Mouse (Mus musculus): ENCODE results near the gene Capza2.
A peak's percentile ranks its signal among the peaks of the same experiment; 100 is the strongest.

Gene Capza2

DNA sequence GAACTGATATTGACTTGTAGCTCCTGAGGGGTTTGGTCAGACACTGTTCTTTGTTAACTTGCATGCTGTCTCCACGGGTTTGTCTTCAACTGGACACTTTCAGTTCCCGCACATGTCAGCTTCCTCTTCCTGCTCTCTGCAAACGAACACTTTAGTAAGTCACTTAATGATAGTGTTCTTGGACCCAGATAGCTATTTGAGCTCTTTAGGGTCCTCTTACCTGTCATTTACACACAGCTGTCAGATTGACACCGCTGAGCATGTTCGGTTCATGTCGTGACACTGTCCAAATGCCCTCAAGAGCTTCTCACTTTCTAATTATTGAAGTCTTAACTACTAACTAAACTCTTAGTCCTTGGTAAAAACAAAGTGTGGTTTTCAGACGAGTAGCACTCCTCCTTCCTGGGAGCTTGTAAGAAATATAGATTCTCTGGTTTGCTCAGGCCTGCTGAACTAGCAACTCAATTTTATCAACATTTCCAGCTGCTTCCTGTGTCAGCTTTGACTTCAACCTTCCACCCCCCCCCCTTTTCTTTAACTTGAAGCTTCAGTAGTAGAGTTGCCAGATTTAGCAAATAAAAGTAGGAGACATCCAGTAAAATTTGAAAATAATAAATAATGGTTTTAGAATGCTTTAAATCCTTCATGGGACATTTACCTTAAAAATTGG, at the start of gene Capza2:
Capza2 (plus strand) TSS at position 620 of the 670 bp plus-strand sequence.
- no peak for DNase-seq (ENCODE audit: low spot score in 2 of 2)

DNA sequence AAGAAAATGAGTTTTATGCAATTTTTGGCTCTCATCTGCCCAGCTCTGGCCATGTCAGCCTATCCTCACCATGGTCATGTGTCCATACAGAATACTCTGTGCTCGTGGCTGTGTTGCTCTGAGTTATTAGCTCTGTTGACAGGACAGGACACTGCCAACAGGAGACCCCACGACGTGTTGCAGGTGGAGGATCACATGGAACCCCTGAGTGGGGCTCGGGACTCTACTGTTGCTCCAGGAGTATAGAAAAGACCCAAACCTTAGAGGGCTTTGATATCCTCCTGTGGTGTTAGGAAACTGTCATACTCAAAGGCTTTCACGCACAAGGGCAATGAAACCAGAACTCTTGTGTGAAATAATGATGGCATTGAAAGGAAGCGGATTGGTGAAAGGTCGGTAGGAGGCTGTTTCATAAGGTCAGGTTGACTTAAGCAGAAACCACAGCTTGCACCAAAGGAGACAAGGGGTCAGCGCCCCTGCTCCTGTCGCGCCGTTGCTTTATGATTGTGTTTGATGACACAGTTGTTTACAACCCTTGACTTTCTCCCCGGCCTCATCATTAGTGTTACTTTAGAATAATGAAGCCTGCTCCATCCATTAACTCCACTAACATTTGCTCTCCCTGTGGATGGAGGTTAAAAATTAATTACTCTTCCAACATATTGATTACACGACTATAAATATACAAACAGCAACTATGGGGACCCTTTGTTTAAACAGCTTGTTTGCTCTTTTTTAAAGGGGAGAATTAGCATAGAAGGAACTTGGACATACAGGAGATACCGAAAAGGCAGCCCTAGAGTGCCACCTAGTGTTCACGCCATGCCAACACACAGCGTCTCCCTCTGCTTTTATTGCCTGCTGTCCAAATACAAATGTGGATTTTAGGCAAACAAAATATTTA, 46.7 kb upstream of the Capza2 start:
- peak; percentile 62 to 78 for DNase-seq (ENCODE audit: low spot score in 2 of 2)

DNA sequence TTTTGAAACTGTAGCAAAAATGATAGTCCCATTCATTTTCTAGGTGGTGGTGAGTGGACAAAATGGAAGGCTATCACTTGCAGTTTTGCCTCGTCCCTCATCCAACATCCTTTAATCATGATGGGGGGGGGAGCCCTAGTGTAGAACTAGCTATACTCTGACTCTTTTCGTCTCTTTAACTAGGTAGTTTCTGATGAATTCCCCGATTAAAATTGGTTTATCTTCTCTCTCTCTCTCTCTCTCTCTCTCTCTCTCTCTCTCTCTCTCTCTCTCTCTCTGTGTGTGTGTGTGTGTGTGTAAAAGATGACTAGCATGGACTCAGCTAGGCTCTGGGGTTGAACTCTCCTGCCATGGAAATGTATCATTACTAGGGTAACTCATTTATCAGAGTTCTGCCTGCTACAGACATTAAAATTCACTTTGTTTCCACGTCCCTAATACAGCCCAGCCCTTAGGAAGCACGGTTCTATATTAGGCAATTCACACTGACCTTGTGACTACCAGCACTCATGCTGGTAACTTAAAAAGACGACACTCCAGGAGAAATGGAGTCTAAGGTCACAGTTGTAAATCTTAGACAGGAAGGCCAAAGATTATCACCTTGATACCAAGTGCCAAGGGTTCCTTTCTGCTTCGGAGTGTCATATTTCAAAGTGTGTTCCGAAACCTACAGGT, 45.9 kb upstream of the Capza2 start:
- DNase-seq (ENCODE audit: low spot score in 2 of 2): no peak

DNA sequence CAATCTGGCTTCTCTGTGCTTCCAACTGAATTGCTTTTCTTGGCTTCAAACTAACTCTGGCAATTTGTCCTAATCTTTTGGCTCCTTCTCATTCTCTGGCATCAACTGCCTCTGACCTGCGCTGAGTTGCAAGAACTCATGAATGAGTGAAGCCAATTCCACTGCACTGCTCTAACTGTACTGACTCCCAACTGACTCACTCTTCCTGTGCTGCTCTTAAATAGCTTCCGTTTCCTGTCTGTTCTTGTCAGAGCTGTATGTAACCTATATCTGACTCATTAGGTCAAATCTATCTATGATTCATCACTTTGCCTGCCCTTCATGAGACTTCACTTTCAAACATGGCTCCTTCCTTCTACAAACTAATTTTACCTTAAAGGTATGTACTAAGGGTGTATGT, 42.1 kb upstream of the Capza2 start:
- no peak for DNase-seq (ENCODE audit: low spot score in 2 of 2)

DNA sequence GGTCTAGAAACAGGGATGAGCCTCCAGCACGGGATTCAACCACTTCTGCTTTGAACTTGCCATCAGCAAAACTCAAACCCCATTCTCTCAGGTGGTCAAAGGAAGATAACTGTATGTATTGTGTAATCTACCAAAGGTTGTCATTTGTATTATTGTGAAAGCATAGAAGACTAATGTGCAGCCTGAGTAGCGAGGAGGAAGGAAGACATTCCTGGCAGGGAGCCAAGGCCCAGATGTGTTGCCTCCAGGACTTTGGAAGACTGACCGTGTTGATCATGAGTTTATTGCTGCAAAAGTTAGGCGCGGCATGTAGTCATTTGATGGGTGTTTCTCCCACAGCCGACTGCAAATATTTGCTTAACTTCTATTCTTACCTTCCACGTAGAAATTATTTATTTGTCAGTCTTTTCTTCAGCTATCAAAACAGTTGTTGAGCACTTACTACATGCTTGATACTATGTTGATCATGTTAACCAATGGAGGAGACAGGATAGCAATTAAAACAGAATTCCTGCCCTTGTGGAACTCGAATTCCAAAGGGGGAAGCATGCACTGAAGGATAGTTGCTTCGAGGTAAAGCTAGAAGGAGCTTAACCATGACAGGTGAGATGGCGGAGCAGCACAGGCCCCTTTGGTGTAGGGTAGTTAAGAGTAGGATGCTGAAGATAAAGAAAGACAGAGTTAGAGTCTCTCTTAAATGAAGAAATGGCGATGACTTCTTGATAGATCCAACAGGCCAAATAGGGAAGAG, 40.1 kb upstream of the Capza2 start:
- DNase-seq (ENCODE audit: low spot score in 2 of 2): no peak

DNA sequence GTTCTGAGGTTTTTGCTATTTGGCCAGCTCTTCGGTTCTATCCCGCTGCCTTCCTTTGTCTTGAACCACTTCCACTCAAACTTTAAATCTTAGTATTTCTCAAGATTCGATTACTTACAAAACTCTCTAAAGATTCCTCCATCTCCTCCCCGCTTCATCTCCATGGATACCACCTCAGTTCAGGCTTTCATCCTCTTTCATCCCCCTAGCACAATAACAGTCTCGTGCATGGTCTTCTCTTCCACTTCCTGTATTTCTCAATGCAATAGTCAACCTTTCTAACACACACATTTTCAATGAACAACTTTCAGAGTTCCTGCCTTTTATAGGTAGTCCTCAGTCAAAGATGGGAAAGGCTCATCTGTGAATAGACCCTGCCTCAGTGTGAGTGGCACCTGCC, 36.7 kb upstream of the Capza2 start:
- no peak for DNase-seq (ENCODE audit: low spot score in 2 of 2)

DNA sequence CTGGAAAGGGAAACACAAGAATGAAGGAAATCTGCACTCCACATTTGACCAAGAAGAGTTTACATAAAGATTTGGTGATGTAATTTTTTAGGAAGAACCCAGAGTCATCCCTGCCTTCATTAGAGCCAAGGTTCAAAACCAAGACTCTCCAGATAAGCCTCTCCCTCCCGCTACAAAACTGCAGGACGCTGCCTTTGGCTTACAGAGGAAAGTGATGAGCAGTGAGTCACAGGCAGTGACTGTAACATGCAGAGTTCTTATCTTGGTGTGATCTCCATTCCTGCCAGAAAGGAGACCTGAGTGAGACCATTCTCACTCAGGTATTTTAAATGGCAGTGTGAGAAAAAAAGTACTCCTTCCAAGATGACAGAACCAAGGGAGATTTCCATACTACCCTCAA, 34.5 kb upstream of the Capza2 start:
- no peak for DNase-seq (ENCODE audit: low spot score in 2 of 2)

DNA sequence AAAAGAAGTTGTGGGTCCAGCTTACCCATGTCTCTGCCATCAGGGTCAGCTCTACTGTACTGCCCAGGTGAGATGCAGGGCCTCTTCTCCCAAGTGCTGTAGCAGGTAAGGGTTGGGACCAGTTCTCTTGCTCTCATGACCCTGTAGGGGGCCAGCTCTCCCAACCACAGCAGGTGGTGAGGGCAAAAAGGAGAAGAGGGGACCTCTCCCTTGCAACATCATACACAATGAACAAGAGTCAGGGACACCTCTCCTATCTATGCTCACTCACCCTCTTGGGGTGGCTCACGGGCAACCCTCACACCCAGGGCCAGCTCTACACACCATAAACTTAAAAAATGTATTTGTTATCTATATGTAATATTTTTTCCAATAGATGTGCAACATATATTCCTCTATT, 29.1 kb upstream of the Capza2 start:
- DNase-seq (ENCODE audit: low spot score in 2 of 2): no peak

DNA sequence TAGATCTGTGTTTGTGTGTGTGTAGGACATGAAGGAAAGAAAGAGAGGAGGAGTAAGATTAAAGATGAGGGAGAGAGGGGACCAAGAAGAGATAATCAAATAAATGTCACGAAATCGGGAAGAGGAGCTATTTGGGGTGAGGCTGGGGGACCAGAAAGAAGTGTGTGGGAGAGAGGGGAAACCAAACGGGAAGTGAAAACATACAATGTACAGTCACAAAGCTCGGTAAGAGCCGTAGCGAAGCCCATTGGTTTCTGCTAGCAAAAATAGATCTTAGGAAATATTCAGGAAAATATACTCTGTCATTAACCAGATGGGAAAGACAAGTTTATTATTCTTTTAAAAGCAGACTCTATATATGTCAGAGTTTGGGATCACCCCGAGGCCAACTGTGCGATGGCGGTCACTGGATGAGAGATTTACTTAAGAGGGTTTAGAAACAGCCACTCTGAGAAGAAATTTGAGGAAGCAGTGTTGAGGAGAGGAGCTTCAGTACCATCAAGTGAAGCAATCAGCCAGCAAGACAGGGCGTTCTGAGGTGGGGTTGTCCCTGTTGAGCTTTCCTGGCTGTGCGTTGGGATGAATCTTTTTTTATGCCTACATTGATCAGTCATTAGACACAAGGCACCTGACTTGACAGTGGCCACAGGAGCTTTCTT, 24.6 kb upstream of the Capza2 start:
- DNase-seq (ENCODE audit: low spot score in 2 of 2): no peak

DNA sequence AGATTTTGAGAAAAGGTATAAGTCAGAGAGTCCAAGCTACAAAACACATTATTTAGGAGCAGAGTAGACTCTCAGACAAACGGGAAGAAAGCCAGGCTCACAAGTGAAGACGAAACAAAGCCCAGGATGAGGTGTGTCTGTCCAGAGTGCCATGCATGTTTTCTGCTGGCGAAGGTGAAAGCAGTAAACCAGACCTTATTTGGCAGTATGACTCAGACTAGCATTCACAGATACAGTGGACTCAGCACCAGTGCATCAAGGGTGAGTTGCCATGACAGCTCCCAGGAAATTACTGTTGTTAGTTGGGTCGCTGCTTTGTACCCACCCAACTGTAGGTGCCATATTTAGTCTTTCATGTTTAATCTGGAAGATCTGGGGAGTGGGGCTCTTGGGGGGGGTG, 23.4 kb upstream of the Capza2 start:
- DNase-seq (ENCODE audit: low spot score in 2 of 2): no peak

DNA sequence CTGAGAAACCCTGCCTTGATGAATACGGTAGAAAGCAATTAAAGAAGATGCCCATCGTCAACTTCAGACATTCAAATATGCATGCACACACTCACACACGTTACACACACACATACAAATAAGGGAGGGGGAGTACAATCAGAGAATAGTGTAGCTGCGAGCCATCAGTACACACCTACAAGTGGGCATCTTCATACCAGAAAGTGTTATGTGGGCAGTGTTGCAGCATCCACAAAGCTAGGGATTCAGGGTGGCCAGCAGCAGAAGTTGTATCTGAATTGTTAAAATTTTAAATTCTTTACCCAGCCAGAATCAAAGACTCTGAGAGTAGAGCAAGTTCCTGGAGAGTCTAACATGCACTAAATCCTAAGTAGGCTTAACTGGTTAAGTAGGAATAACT, 15.2 kb upstream of the Capza2 start:
- DNase-seq (ENCODE audit: low spot score in 2 of 2): no peak

DNA sequence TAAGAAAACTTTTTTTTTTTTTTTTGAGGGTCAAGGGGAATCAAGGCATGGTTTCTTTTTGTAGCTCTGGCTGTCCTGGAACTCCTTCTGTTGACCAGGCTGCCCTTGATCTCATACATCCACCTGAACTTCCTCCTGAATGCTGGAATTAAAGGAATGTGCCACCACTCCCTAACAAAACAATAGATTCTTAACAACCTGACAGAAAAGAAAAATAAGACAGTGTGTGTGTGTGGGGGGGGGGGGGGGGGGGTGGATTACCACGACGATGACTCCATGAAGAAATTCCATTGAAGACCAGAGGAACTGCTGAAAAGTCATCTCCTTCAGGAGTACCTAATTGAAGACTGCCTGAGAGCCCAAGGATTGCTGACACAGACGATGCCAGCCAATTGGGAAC, 14.6 kb upstream of the Capza2 start:
- DNase-seq (ENCODE audit: low spot score in 2 of 2): no peak

DNA sequence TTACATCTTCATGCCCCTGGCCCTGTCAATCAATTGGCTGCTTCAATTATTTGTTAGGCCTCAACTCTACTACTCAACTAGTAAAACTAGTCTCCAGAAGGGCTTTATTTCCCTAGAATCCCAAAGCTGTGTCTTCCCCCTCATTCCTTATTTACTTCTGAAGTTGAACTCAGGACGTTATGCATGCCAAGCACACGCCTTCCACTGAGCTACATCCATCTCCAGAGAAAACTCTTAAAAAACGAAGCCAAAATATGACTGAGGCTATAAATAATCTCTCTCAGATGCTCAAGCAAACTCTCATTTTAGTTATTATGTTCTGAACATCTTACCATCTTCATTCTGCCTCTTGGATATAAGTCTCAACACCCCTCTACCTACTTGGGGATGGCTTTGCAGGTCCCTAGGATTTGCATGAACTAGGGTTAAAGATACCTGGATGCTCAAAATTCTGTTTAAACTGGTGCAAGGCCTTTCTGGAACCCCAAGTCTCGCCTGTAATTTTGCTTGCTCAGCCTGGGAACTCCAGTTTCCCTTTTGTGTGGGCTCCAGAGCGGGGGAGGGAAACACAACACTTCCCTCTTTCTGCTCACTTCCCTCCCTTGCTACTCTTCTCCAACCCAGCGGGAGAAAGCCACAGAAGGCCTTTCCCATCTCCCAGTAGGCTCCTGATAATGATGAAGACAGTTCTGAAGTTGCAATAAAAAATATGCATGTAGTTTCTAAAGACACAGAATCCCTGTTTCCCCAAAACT, 7.2 kb upstream of the Capza2 start:
- DNase-seq (ENCODE audit: low spot score in 2 of 2): no peak

DNA sequence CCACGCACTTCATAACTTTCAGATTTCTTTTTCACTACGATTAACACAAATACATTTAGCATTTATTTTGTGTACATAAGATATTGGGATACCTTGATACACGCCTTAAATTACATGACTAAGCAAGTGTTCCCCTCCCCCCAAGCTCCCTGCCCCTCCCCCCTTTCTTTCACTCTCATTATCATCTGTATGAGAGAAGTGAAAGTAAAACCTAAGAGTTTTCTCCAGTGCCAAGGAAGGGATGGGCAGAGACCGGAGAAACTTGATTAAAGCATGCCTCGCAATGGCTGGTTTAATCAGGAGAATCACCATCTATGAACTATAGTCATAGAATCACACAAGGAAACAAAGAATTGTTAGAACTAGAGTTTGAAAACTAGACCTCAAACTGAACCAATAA, 6.3 kb upstream of the Capza2 start:
- no peak for DNase-seq (ENCODE audit: low spot score in 2 of 2)

DNA sequence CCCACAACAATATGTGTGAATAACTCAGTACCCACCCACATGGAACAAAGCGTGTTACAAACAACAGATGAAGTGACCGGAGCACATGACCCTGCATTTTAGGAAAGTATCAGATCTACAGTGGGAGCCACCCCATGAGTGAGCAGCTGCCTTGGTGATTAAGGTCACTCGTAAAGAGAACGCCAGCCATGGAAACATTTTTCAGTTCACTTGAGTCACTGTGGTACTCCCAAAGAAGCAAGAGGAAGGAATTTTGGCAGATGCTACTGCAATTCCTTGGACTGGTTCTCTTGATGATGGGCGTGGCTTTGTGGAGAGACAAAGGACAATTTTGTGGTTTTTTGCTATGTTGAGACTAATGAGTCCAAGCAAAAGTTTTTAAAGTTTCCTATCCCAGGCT, 4.4 kb upstream of the Capza2 start:
- no peak for DNase-seq (ENCODE audit: low spot score in 2 of 2)

DNA sequence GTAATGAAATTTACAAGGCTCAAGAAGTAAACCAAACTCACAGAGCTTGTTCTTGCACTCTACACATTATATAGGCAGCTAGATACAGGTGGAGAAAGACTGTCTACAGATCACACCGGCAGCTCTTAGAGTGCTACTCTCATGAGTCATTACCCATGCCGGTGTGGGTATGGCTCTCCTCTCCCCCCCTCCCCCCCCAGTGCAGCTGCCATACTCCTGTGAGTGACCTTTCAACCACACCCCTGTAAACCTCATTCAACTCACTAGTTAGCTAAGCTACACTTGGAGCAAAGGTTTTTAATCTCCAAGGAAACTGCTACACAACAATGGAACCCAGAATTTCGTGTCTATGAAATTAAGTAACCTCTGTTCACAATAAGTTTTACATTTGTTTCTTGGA, 2.2 kb upstream of the Capza2 start:
- no peak for DNase-seq (ENCODE audit: low spot score in 2 of 2)

DNA sequence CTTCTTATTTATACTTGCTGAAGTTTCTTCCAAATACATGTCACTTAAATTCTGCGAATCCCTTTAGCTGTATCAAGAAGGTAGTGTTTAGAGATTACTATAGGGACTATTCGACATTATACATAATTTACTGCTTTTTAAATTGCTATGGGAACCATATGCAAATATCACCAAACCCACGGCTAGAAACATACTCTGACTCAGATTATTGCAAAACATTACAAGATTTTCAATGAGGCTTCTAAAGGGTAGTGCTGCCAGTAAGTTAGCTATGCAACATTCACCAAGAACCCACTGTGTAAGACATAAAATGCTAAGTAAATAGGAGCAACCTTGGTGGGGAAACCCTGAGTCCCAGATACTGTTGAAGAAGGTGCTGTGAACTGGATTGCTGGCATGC, 1.0 kb upstream of the Capza2 start:
- no peak for DNase-seq (ENCODE audit: low spot score in 2 of 2)

DNA sequence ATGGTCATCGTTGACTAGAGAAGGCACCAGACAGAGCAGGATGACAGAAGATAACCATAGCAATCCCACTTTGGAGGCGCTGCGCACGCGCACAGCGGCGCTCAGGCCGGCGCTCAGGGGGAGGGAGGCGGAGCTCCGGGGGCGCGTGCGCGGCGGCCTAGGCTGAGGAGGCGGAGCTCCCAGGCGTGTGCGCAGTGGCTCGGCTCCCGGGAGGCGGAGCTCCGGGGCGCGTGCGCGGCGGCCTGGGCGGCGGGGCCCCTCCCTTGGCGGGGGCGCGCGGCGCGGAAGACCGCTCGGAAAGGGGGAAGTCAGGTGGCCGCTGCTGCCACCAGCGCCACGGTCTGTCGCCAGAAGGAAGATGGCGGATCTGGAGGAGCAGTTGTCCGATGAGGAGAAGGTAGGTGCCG, 733 bp downstream of the Capza2 start:
- peak; percentile 94 to 95 for DNase-seq (ENCODE audit: low spot score in 2 of 2)

DNA sequence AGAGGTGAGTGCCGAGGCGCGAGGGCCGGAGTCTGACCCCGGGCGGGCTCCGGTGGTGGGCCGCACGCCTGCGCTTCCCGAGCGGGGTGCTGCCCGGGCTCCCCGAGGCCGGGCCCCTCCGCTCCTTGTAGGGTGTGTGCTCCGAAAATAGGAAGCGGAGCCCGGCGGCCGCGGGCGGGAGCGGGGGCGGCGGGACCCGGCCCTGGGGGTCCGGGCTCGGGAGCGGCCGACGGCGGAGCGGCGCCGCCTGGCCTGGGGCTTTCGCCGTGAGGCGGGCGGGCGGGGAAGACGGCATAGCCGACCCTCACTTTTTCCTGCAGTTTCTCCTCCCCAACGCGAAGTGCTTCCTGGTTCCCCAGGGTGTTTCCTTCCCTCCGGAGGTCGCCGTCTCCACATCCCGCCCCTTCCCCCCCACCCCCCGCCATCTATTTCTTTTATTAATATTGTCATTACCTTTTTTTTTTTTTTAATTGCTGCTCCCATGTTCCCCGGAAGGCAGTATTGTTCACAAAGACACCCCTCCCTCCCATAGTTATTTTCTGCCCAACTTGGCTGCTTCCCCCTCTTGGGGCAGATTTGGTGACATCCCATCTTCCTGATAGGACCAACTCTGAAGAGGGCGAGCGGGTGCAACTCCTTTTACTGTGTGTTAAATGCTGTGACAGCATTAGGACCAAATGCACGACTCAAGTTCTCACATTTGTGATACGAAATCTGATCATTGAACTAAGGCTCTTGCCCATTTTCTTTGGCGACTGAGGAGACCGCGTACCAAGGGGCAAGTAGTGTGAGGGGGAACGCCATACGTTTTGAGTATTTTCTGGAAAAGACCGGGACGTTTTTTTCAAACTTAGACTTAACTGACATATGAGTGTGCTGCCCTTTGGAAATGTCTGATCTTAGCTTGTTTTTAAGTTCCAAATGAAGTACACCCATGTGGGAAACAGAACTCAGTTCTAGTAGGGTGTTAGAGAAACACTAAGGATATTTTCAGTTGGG, 1.5 kb downstream of the Capza2 start:
- DNase-seq (ENCODE audit: low spot score in 2 of 2): no peak

DNA sequence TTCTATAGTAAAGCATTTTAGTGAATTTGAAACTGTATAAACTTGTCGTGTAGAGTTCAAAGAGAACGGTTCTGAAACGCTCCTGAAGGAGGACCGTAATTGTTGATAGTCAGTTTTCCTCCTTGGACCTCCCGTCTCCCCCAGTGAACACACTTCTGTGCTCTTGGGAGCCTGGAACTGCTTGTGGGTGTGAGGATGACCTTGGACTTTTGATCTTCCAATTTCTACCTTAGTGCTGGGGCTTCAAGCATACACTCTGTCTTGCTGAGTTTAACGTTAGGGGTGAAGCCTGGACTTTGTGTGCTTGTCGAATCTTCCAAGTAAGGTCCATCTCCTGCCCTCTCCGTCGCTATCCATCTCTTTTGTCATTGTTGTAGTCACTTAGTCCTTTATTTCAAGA, 4.0 kb downstream of the Capza2 start:
- no peak for DNase-seq (ENCODE audit: low spot score in 2 of 2)
